ENCODE assay signal across 8 mouse cellular contexts in the genomic region with DNA sequence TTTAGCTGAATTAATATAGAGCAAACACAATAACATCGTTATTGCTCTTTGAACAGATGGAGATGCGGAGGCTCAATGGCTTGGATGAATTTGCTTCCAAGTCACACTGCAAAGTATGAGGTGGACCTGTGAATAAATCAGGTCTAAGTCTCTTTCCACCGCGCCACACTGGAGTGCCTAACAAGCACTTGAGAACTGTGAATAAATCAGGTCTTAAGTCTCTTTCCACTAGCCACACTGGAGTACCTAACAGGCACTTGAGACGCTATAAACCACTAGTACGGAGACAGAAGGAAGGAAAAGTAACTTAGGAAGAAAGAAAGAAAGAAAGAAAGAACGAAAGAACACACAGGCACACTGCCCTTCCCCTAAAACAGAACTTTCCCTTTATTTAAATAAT. TPM values are rescaled to one million over a fixed set of nuclear protein-coding genes. Genes with fewer than 3 reads are reported as not detected.
DNase-seq lines count a peak whose midpoint lies in the region; ATAC-seq and TF ChIP-seq lines count a peak whose summit lies in the region.

No protein-coding gene starts in this region.

- H3K4me2 ChIP-seq in forebrain, embryonic 13.5 days = peak overlapping the region; percentile 71
- H3K4me2 ChIP-seq in liver, embryonic 16.5 days (ENCODE audit: low read depth, low read length) = peak overlapping the region; percentile 58
- H3K4me2 ChIP-seq in stomach, embryonic 15.5 days = peak overlapping the region; percentile 50

- no peaks in the 10 kb centered on the region for H3K27me3 ChIP-seq in spleen, adult 2 months (ENCODE audit: control insufficient read depth, insufficient read depth, low read length)
- H3K27me3 ChIP-seq in forebrain, embryonic 13.5 days = no peaks in the 10 kb centered on the region
- no peaks in the 10 kb centered on the region for H3K27me3 ChIP-seq in liver, embryonic 16.5 days (ENCODE audit: control insufficient read depth, insufficient read depth, low read depth, low read length)
- H3K27me3 ChIP-seq in stomach, embryonic 15.5 days (replicated peaks) = no peaks in the 10 kb centered on the region

- intact Hi-C loops in left cerebral cortex, postnatal 4 days (cut with DNase I) = no loop called here

- WGBS in spleen, adult 2 months = 16% methylated on average over 7 of the region's 7 CpGs
- 10% methylated on average over 7 of the region's 7 CpGs for WGBS in forebrain, embryonic 13.5 days
- 14% methylated on average over 7 of the region's 7 CpGs for WGBS in liver, embryonic 16.5 days (ENCODE audit: insufficient replicate concordance)
- 19% methylated on average over 7 of the region's 7 CpGs for whole genome bisulfite sequencing in stomach, embryonic 15.5 days

- H3K36me3 ChIP-seq in spleen, adult 2 months (ENCODE audit: control insufficient read depth, insufficient read depth, low read length) = no peaks in the 10 kb centered on the region
- H3K36me3 ChIP-seq in forebrain, embryonic 13.5 days (ENCODE audit: poor library complexity, severe bottlenecking) = no peaks in the 10 kb centered on the region
- no peaks in the 10 kb centered on the region for H3K36me3 ChIP-seq in liver, embryonic 16.5 days (ENCODE audit: control insufficient read depth, insufficient read depth)
- H3K36me3 ChIP-seq in stomach, embryonic 15.5 days = no peaks in the 10 kb centered on the region

- no peak for ATAC-seq in forebrain, embryonic 13.5 days
- no peak for ATAC-seq in liver, embryonic 16.5 days (ENCODE audit: low read depth)
- no peak for ATAC-seq in stomach, embryonic 15.5 days (ENCODE audit: insufficient read depth, low FRiP score, low read depth)

- no peak for DNase-seq in spleen, adult 2 months (ENCODE audit: low read depth in 1 of 2, low spot score in 2 of 2)
- DNase-seq in spleen, postnatal 10 days (ENCODE audit: low spot score in 2 of 2) = no peak
- DNase-seq in left cerebral cortex, postnatal 4 days = no peak
- DNase-seq in left cerebral cortex, adult 11 months (ENCODE audit: low spot score) = no peak
- DNase-seq in spleen, adult 12 weeks (ENCODE audit: low spot score) = no peak

- H3K9ac ChIP-seq in forebrain, embryonic 13.5 days = peak overlapping the region; percentile 90
- H3K9ac ChIP-seq in liver, embryonic 16.5 days (ENCODE audit: low read depth, low read length) = peak overlapping the region; percentile 100
- H3K9ac ChIP-seq in stomach, embryonic 15.5 days = no peak overlapping the region; the same call in 1 of the 2 replicates

- H3K27ac ChIP-seq in spleen, adult 2 months (ENCODE audit: insufficient read depth, low read length) = no peak overlapping the region
- no peak overlapping the region for H3K27ac ChIP-seq in forebrain, embryonic 13.5 days
- H3K27ac ChIP-seq in liver, embryonic 16.5 days (ENCODE audit: low read length) = peak overlapping the region; percentile 95
- H3K27ac ChIP-seq in stomach, embryonic 15.5 days = no peak overlapping the region

- peaks cover 3% of the 10 kb centered on the region for H3K4me1 ChIP-seq in spleen, adult 2 months (ENCODE audit: control insufficient read depth, insufficient read depth, insufficient read length)
- H3K4me1 ChIP-seq in forebrain, embryonic 13.5 days = peaks cover 22% of the 10 kb centered on the region
- peaks cover 52% of the 10 kb centered on the region for H3K4me1 ChIP-seq in liver, embryonic 16.5 days (ENCODE audit: control insufficient read depth, low read depth, low read length)
- peaks cover 5% of the 10 kb centered on the region; the same call in 1 of the 2 replicates for H3K4me1 ChIP-seq in stomach, embryonic 15.5 days

- H3K9me3 ChIP-seq in forebrain, embryonic 13.5 days (replicated peaks) = no peaks in the 10 kb centered on the region
- H3K9me3 ChIP-seq in liver, embryonic 16.5 days (replicated peaks; ENCODE audit: control insufficient read depth, low read length) = no peaks in the 10 kb centered on the region
- H3K9me3 ChIP-seq in stomach, embryonic 15.5 days = no peaks in the 10 kb centered on the region

- TF ChIP-seq POLR2A in spleen, adult 2 months (IDR thresholded peaks at IDR 0.05; ENCODE audit: low read depth, low read length) = no peak

- TF ChIP-seq CTCF in spleen, adult 2 months (IDR thresholded peaks at IDR 0.05; ENCODE audit: extremely low read depth, insufficient read depth, insufficient read length, insufficient replicate concordance) = no peak

- H3K4me3 ChIP-seq in spleen, adult 2 months (ENCODE audit: extremely low read depth, insufficient read depth, insufficient read length) = peak overlapping the region; percentile 84; the same call in 1 of the 2 replicates
- H3K4me3 ChIP-seq in forebrain, embryonic 13.5 days = peak overlapping the region; percentile 90
- peak overlapping the region; percentile 99 for H3K4me3 ChIP-seq in liver, embryonic 16.5 days (ENCODE audit: low read depth, low read length)
- peak overlapping the region; percentile 98 for H3K4me3 ChIP-seq in stomach, embryonic 15.5 days (replicated peaks)

RNA-seq across cellular contexts. Expression of gene Usp15, which starts 1.3 kb away (rescaled TPM):
- 3.7 and 5.2 TPM in 2 replicates for polyA plus RNA-seq in spleen, adult 2 months (2012; rRNA removed)
- polyA plus RNA-seq in forebrain, embryonic 13.5 days (2015; fragmentation: Nextera tagmentation; extraction: Ambion mirVana) = 57.3 and 62.0 TPM in 2 replicates
- polyA plus RNA-seq in liver, embryonic 16.5 days (2015; fragmentation: Nextera tagmentation; extraction: Ambion mirVana) = 88.1 and 89.9 TPM in 2 replicates
- 69.3 and 70.3 TPM in 2 replicates for polyA plus RNA-seq in stomach, embryonic 15.5 days (2015; fragmentation: Nextera tagmentation; extraction: Ambion mirVana)
- total RNA-seq in left cerebral cortex, postnatal 4 days (2021) = 100 to 1,000 TPM; 129 to 130 TPM
